13 mouse cellular contexts compared by ENCODE assay signal in genomic region chr11:21428749-21429148, GRCm38 (mm10). TPM values are rescaled to one million over a fixed set of nuclear protein-coding genes. Genes with fewer than 3 reads are reported as not detected.
DNase-seq lines count a peak whose midpoint lies in the region; ATAC-seq lines count a peak whose summit lies in the region.
"Had no signal": no experiment of that assay in that cellular context is flagged by ENCODE, and none has a peak within 500 bp of the region (broad histone marks: within the 10 kb centered on the region; RNA-seq: fewer than 3 reads in every experiment).

No protein-coding gene starts in this region.

- intact Hi-C loops in heart, postnatal 14 days (cut with DNase I): no loop called here
- intact Hi-C loops in left cerebral cortex, postnatal 14 days (cut with DNase I): no loop called here

- peak; percentile 22; the same call in 1 of the 2 replicates for ATAC-seq in hindbrain, embryonic 11.5 days (ENCODE audit: low FRiP score)
- no peak for ATAC-seq in hindbrain, embryonic 14.5 days (ENCODE audit: low FRiP score)
- ATAC-seq: CD4-positive, CD25-positive, alpha-beta regulatory T cell, adult 4 months had no signal

- DNase-seq in hindbrain, embryonic 11.5 days (ENCODE audit: low spot score): no peak
- no peak for DNase-seq in hindbrain, embryonic 14.5 days (ENCODE audit: low spot score)
- DNase-seq in 3134 (ENCODE audit: extremely low read depth, insufficient read length, low spot score): peak; percentile 28
- peak; percentile 38 to 63 for DNase-seq in adrenal gland, postnatal 36 days
- DNase-seq in heart, postnatal 14 days: peak; percentile 63 to 65
- no peak for DNase-seq in cerebellum, postnatal 14 days
- no peak for DNase-seq in left cerebral cortex, postnatal 14 days (ENCODE audit: low spot score in 2 of 2)
- DNase-seq in frontal cortex, postnatal 14 days (ENCODE audit: low spot score in 2 of 2): no peak
- DNase-seq: cerebellum, postnatal 25 days; lung, embryonic 14.5 days had no signal

- no peaks in the 10 kb centered on the region for H3K36me3 ChIP-seq in hindbrain, embryonic 11.5 days (ENCODE audit: control insufficient read depth, insufficient read depth, low read length)
- H3K36me3 ChIP-seq in hindbrain, embryonic 14.5 days (replicated peaks; ENCODE audit: control insufficient read depth, insufficient read depth): no peaks in the 10 kb centered on the region
- H3K36me3 ChIP-seq: hindbrain, embryonic 10.5 days had no signal

- no peak overlapping the region for H3K9ac ChIP-seq in hindbrain, embryonic 11.5 days (ENCODE audit: low read depth, low read length)
- H3K9ac ChIP-seq in hindbrain, embryonic 14.5 days: no peak overlapping the region
- H3K9ac ChIP-seq: lung, embryonic 14.5 days had no signal

- H3K4me2 ChIP-seq in hindbrain, embryonic 11.5 days (replicated peaks; ENCODE audit: low read depth, low read length): no peak overlapping the region
- no peak overlapping the region for H3K4me2 ChIP-seq in hindbrain, embryonic 14.5 days (replicated peaks)
- H3K4me2 ChIP-seq: lung, embryonic 14.5 days had no signal

- H3K27ac ChIP-seq in hindbrain, embryonic 11.5 days (ENCODE audit: low read depth, low read length): no peak overlapping the region
- H3K27ac ChIP-seq in hindbrain, embryonic 14.5 days: no peak overlapping the region
- H3K27ac ChIP-seq: hindbrain, embryonic 10.5 days had no signal

- H3K4me3 ChIP-seq in hindbrain, embryonic 11.5 days (ENCODE audit: low read depth, low read length): no peak overlapping the region
- H3K4me3 ChIP-seq in hindbrain, embryonic 14.5 days (replicated peaks; ENCODE audit: low read length): no peak overlapping the region
- H3K4me3 ChIP-seq: erythroblast, embryonic 14.5 days; hindbrain, embryonic 10.5 days had no signal

- no peaks in the 10 kb centered on the region for H3K9me3 ChIP-seq in hindbrain, embryonic 11.5 days (ENCODE audit: control insufficient read depth, low read length)
- H3K9me3 ChIP-seq in hindbrain, embryonic 14.5 days (ENCODE audit: control insufficient read depth, low read length): no peaks in the 10 kb centered on the region
- H3K9me3 ChIP-seq: hindbrain, embryonic 10.5 days had no signal

- no peaks in the 10 kb centered on the region for H3K27me3 ChIP-seq in hindbrain, embryonic 11.5 days (ENCODE audit: control insufficient read depth, insufficient read depth, low read length)
- H3K27me3 ChIP-seq in hindbrain, embryonic 14.5 days (ENCODE audit: control insufficient read depth, insufficient read depth, low read length): no peaks in the 10 kb centered on the region

- 77% methylated on average over 6 of the region's 6 CpGs for WGBS in hindbrain, embryonic 11.5 days
- 63% methylated on average over 6 of the region's 6 CpGs for WGBS in hindbrain, embryonic 14.5 days

- H3K4me1 ChIP-seq in hindbrain, embryonic 11.5 days (replicated peaks; ENCODE audit: control insufficient read depth, insufficient read depth, low read length): no peaks in the 10 kb centered on the region
- H3K4me1 ChIP-seq in hindbrain, embryonic 14.5 days (replicated peaks; ENCODE audit: control insufficient read depth, insufficient read depth, low read length): no peaks in the 10 kb centered on the region
- H3K4me1 ChIP-seq: hindbrain, embryonic 10.5 days had no signal

RNA-seq across cellular contexts. Expression of gene Ugp2, which starts 57.7 kb away (rescaled TPM):
- polyA plus RNA-seq in hindbrain, embryonic 11.5 days (2014; fragmentation: Nextera tagmentation; extraction: Ambion mirVana): 71.7 and 75.6 TPM in 2 replicates
- polyA plus RNA-seq in hindbrain, embryonic 14.5 days (2014; fragmentation: Nextera tagmentation; extraction: Ambion mirVana): 67.8 and 80.7 TPM in 2 replicates
- total RNA-seq in adrenal gland, postnatal 36 days (2021): 10 to 100 TPM; 79.9 to 97.4 TPM
- total RNA-seq in heart, postnatal 14 days (2021): 100 to 1,000 TPM; 168 to 175 TPM
- 10 to 100 TPM; 61.1 to 65.7 TPM for total RNA-seq in left cerebral cortex, postnatal 14 days (2021)

Comparison
In these comparisons a context has a peak if more than half of its experiments do, and no peak if none do; other contexts are left out.
1. DNase-seq: peak in 3134 (single experiment), adrenal gland, postnatal 36 days (2 of 2) and heart, postnatal 14 days (2 of 2); none in hindbrain, embryonic 11.5 days (single experiment), hindbrain, embryonic 14.5 days (single experiment), cerebellum, postnatal 14 days (0 of 2), left cerebral cortex, postnatal 14 days (0 of 2) and frontal cortex, postnatal 14 days (0 of 2).